Mouse (Mus musculus) G1E (cell line): ENCODE measurements around the gene Hpcal1.

Source experiments
- CTCF ChIP-seq: IDR thresholded peaks from 2 replicates; pipeline ENCODE4 v1.5.1; 2012; ENCODE audit warnings: low read depth, low read length, inconsistent platforms, mixed read lengths
- GATA1 ChIP-seq: IDR thresholded peaks from 2 replicates; pipeline ENCODE4 v1.6.1; 2012; ENCODE audit warnings: borderline replicate concordance, low read length, inconsistent platforms, mixed read lengths
- GATA2 ChIP-seq: IDR thresholded peaks from 2 replicates; pipeline ENCODE4 v1.6.1; 2012; ENCODE audit warnings: low read depth, low read length, inconsistent platforms, borderline replicate concordance
- POLR2AphosphoS5 ChIP-seq: IDR thresholded peaks from 2 replicates; pipeline ENCODE4 v1.6.1; 2012; ENCODE audit warnings: low read depth, low read length, inconsistent platforms; ENCODE audit not compliant: insufficient replicate concordance

- TF ChIP-seq CTCF, result no peak
- TF ChIP-seq GATA2, result no peak
- TF ChIP-seq GATA1, result no peak
- no peak for TF ChIP-seq POLR2AphosphoS5
Measured at GRCm38 (mm10) chr12:17711731-17712388, 21.2 kb downstream of the Hpcal1 start.
